Mouse (Mus musculus): ENCODE results near the gene Tram2.

DNA sequence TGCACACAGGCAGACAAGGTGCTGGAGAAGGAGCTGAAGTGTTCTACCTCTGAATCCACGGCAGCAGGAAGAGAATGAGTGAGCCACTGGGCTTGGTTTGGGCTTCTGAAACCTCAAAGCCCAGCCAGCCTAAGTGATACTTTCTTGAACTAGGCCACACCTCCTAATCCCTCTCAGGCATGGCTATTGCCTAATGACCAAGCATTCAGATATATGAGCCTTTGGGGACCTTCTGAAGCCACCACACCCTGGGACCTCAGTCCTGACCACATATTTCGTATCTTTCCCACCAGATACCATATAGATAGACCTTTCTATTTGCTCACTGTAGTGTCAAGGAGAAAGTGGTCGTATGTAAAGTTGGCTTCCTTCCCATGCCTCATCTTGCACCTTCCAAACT, 85.3 kb downstream of the Tram2 start:
- TF ChIP-seq EP300 (IDR thresholded peaks at IDR 0.05; ENCODE audit: insufficient read depth, low read depth, low read length) (no peak), CTCF (IDR thresholded peaks at IDR 0.05) (no peak), POLR2A (IDR thresholded peaks at IDR 0.05; ENCODE audit: insufficient read depth, low read depth, low read length) (no peak)
